In the genomic region with DNA sequence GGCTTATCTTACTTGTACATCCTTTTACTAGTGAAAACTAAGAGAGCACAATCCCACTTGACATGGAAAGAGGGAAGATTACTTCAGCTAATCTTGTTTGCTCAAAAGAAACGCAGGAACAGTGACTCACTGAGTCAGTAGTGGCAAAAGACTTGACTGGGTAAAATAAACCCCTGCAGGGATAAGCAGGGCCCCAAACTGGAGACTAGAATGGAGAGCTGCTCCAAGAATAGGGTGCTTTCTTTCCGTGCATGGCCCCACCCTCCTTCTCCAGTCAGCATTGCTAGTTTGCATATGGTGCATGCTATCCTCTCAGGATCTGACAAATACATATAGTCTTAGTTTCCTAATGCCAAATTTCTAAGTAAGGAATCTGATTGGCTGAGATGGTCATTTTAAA, we compare ENCODE assay signal across 1 mouse cellular context.
TF ChIP-seq lines count a peak whose summit lies in the region.

No protein-coding gene starts in this region.

TF ChIP-seq in MEL, 35 proteins besides CTCF, POLR2A, EP300 and RAD21 (continued from another document):
- TF ChIP-seq ZMIZ1 (IDR thresholded peaks at IDR 0.05; ENCODE audit: low read depth, low read length) (no peak), NELFE (IDR thresholded peaks at IDR 0.05; ENCODE audit: low read depth, low read length) (no peak), SMC3 (IDR thresholded peaks at IDR 0.05; ENCODE audit: low read depth, low read length) (no peak)
